Mouse (Mus musculus): ENCODE results near the gene BC048671. TPM values are rescaled to one million over a fixed set of nuclear protein-coding genes. Genes with fewer than 3 reads are reported as not detected.

Gene BC048671
- not detected in 2 replicates for polyA plus RNA-seq (2015; fragmentation: Nextera tagmentation; extraction: Ambion mirVana)

DNA sequence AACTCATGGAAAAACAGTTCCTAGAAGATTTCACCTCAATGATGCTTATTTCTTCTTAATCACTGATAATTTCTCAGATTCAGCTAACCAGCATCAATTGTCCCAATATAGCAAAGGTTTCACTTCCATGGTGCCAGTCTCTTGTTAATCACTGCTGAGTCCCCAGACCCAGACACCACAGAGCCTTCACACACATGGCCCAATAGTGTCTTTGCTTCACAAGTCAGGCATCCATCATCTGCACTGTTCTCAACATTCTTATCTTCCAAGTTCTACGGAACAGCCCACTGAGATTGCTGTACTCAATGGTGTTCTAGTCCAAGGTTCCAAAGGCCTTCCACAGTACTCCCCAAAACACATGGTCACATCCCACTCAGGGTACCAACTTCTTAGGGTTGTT, at the start of gene BC048671:
BC048671 (plus strand) TSS at position 301 of the 400 bp plus-strand sequence.
- no peaks in the 10 kb centered on the region for H3K4me1 ChIP-seq
- H3K27ac ChIP-seq: no peak within 1 kb of the TSS
- H3K4me3 ChIP-seq: no peak within 1 kb of the TSS
- no peak within 1 kb of the TSS for H3K4me2 ChIP-seq
- no peak for ATAC-seq (ENCODE audit: borderline replicate concordance, extremely low read depth, low FRiP score, low TSS enrichment)
- no peak within 1 kb of the TSS for H3K9ac ChIP-seq
- no peaks in the 10 kb centered on the region for H3K27me3 ChIP-seq
- no peaks in the 10 kb centered on the region for H3K9me3 ChIP-seq
- WGBS: 88% methylated on average over 1 of the region's 1 CpGs
- no peaks in the 10 kb centered on the region for H3K36me3 ChIP-seq

DNA sequence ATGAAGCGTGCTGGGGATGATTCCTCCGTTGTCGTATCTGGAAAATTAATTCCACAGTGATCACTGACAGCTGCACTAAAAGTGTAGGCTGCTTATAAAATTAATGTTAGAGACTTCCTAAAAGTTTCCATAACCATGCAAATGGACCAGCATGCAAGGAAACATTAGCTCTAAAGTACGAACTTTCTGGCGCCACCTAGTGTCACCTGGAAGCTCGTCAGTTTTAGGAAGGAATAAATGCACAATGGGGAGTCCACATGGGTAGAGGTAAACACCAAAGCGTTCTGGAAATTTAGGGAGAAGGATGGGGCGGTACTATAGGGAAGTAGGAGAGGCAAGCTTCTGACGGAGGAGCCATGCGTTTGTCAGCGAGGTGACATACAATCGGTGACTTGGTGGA, 12.8 kb upstream of the BC048671 start:
- ATAC-seq (ENCODE audit: borderline replicate concordance, extremely low read depth, low FRiP score, low TSS enrichment): no peak
- H3K4me3 ChIP-seq: no peak overlapping the region
- no peaks in the 10 kb centered on the region for H3K27me3 ChIP-seq
- H3K4me2 ChIP-seq: no peak overlapping the region
- no peak overlapping the region for H3K9ac ChIP-seq
- H3K36me3 ChIP-seq: no peaks in the 10 kb centered on the region
- WGBS: 49% methylated on average over 12 of the region's 12 CpGs
- H3K27ac ChIP-seq: no peak overlapping the region
- H3K9me3 ChIP-seq: no peaks in the 10 kb centered on the region
- H3K4me1 ChIP-seq: no peaks in the 10 kb centered on the region

DNA sequence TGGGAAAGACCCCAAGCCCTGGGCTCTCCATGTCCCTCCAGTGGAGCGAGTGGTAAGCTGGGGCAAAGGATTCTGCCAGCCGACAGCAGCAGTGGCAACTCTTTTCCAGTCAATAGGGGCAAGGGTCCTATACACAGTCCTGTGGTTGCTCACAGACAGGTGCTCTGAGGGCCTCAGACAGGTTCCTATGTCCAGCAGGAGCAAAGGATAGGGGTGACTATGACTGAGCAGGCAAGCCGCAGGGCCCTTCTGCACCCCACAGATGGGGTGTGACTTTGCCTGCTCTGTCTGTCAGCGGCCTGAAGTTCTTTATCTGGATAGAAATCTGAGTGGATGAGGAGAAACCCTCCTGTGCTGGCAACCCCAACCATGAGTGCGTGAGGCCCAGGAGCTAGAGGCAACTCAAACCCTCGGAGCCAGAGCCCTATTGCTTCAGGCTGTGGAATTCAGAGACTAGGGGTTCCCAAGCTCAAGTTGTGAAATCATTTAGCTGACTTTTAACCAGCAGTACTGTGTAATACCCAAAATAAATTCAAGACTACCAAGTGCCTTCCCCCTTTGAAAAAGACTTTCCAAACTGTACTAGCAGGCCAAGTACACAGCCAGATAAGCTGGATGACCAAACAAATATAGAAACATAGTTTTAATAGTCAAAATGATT, 5.4 kb downstream of the BC048671 start:
- 75% methylated on average over 6 of the region's 6 CpGs for WGBS
- Histone ChIP-seq H3K27me3 (no peaks in the 10 kb centered on the region), H3K4me3 (no peak overlapping the region), H3K27ac (no peak overlapping the region), H3K36me3 (no peaks in the 10 kb centered on the region), H3K9ac (no peak overlapping the region), H3K9me3 (no peaks in the 10 kb centered on the region), H3K4me2 (no peak overlapping the region), H3K4me1 (no peaks in the 10 kb centered on the region)
- ATAC-seq (ENCODE audit: borderline replicate concordance, extremely low read depth, low FRiP score, low TSS enrichment): no peak

DNA sequence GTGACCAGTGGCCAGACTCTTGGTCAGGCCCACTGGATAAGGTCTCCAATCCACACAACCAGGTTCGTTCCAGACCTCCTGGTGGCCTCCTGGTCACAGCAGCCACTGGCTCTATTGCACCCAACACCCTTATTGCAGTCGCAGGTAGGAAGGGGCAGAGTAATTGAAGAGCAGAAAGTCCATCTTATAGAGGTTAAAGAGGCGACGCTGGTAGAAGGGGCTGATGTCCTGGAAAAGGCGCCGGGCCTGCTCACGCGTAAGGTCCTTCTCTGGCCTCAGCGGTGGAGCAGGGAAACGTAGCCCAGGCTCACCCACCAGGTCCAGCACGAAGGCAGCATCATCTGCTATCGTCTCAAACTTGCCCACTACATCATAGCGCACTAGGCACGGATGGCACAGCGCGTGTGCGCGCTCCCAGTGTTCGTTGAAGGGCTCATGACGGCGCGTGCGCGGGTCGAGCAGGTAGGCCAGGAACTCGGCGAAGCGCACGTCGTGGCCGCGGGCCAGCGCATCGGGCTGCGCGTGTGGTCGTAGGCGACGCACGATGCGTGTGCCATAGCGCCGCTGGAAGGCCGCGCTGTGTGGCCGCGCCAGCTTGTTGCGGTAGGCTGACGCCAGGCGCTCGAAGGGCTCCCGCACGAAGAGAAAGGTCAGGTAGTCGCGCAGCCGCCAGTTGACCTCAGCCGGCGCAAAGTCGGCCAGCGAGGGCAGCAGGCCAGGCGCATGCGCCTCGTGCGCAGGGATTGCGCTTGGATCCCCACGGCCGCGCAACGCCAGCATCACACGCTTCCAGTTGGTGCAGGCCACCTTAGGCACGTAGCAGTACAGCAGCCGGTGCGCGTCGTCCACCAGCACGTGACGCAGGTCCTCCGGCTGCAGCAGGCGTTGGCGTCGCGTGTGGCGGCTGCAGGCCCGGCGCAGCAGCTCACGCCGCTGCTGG, 8.1 kb downstream of the BC048671 start:
- Histone ChIP-seq H3K4me1 (no peaks in the 10 kb centered on the region), H3K4me2 (no peak overlapping the region), H3K4me3 (no peak overlapping the region), H3K36me3 (no peaks in the 10 kb centered on the region), H3K9me3 (no peaks in the 10 kb centered on the region), H3K27me3 (no peaks in the 10 kb centered on the region), H3K9ac (no peak overlapping the region), H3K27ac (no peak overlapping the region)
- ATAC-seq (ENCODE audit: borderline replicate concordance, extremely low read depth, low FRiP score, low TSS enrichment): peak; percentile 52; the same call in 1 of the 2 replicates
- WGBS: 85% methylated on average over 87 of the region's 87 CpGs

DNA sequence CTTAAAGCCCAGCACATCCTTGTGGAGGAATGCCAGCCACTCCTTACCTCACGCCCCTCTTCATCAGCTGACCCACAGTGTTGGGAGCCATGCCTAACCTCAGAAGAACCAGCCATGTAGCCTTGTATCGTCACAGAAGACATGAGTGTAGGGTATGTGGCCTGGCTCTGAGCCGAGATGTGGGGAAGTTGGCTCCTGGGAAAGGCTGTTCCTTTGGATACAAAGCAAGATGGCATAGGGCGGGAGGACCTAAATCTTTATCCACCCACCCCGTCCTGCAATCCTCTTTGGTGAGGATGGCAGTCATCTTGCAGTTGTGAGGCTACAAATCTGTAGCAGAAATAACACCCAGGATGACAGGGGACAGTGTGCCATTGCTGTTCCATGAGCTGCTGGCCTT, 14.9 kb downstream of the BC048671 start:
- WGBS: 80% methylated on average over 5 of the region's 5 CpGs
- ATAC-seq (ENCODE audit: borderline replicate concordance, extremely low read depth, low FRiP score, low TSS enrichment): no peak
- no peaks in the 10 kb centered on the region for H3K36me3 ChIP-seq
- H3K4me1 ChIP-seq: no peaks in the 10 kb centered on the region
- H3K9me3 ChIP-seq: no peaks in the 10 kb centered on the region
- no peaks in the 10 kb centered on the region for H3K27me3 ChIP-seq
- H3K4me3 ChIP-seq: no peak overlapping the region
- no peak overlapping the region for H3K9ac ChIP-seq
- H3K4me2 ChIP-seq: no peak overlapping the region
- H3K27ac ChIP-seq: no peak overlapping the region

DNA sequence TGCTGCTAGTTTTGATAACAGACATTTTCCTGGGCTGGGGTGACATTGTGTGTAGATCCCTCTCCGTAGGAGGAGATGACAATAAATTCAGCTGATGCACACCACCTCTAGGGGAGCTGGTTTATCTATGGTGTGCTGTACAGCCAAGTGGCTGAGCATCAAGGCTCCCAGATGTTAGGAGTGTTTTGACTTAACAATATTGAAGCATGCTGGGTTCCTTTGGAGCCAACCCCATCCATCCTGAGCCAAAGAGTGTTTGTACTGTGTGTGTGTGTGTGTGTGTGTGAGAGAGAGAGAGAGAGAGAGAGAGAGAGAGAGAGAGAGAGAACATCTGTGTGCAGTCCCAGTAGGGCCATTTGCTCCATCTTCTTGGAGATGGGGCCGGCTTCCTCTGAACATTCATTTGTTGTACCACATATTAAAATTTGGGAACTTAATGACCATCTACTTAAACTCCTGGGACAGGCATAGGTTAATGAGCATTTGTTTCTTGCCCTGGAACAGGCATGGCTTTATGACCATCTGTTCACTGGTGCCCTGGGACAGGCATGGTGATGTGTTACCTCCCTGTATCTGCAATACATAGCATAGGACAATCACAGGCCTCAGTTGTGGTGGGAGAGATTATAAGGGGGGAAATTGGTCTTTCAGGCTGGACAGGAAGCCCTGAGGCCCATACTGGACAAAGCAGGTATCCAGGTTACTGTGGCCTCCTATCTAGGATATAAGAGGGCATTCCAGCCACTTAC, 16.7 kb downstream of the BC048671 start:
- H3K9me3 ChIP-seq: no peaks in the 10 kb centered on the region
- no peak overlapping the region for H3K27ac ChIP-seq
- 76% methylated on average over 2 of the region's 2 CpGs for WGBS
- no peak for ATAC-seq (ENCODE audit: borderline replicate concordance, extremely low read depth, low FRiP score, low TSS enrichment)
- H3K4me2 ChIP-seq: no peak overlapping the region
- no peak overlapping the region for H3K4me3 ChIP-seq
- no peaks in the 10 kb centered on the region for H3K4me1 ChIP-seq
- no peaks in the 10 kb centered on the region for H3K36me3 ChIP-seq
- H3K27me3 ChIP-seq: no peaks in the 10 kb centered on the region
- no peak overlapping the region for H3K9ac ChIP-seq

DNA sequence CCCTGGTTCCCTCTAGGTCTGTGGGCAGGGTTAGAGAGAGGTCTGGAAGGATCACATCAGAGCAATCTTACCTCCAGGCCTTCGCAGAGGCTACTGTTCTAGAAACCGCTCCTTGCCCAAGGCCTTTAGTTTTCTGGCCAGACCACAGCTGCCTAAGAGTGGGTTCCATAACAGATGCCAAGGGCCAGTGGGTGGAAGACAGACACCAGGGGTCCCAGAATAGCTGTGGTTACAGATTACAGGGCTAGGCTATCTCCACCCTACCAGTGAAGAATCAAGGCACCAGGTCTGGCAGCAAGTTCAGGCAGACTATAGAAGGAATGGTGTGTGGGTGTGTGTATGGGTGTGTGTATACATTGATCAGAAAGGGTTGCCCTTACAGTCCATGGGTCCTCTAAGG, 18.0 kb downstream of the BC048671 start:
- H3K4me3 ChIP-seq: no peak overlapping the region
- ATAC-seq (ENCODE audit: borderline replicate concordance, extremely low read depth, low FRiP score, low TSS enrichment): no peak
- no peak overlapping the region for H3K27ac ChIP-seq
- H3K4me2 ChIP-seq: no peak overlapping the region
- H3K9me3 ChIP-seq: no peaks in the 10 kb centered on the region
- no peaks in the 10 kb centered on the region for H3K27me3 ChIP-seq
- H3K36me3 ChIP-seq: no peaks in the 10 kb centered on the region
- 96% methylated on average over 2 of the region's 2 CpGs for WGBS
- no peaks in the 10 kb centered on the region for H3K4me1 ChIP-seq
- H3K9ac ChIP-seq: no peak overlapping the region

DNA sequence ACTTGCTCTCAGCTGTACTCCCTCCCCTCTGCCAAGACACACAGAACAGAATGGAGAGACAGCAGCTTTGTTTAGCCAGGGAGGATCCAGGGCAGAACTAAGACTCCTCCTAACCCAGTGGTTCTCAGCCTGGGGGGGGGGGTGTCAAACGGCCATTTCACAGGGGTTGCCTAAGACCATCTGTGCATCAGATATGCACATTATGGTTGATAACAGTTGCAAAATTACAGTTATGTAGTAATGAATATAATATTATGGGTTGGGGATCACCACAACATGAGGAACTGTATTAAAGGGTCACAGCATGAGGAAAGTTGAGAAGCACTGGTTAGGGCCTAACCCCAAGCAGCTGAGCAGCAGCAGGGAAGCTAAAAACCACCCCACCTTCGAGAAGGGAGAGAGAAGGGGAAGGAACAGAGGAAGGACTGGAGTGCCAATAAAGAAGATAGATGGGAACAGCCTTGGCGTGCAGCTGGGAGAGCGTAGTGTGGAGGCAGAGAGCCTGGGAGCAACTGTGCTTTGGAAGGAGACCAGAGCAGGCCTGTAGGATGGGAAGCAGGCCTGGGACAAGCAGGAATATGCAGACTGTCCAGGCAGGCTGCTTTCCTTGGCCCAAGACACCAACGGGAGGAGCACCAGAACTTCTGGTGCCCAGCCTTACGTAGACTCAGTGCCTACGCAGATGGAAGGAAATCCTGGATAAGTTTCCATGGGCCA, 18.6 kb downstream of the BC048671 start:
- WGBS: 65% methylated on average over 7 of the region's 7 CpGs
- H3K27me3 ChIP-seq: no peaks in the 10 kb centered on the region
- no peak overlapping the region for H3K9ac ChIP-seq
- no peak overlapping the region for H3K4me3 ChIP-seq
- no peaks in the 10 kb centered on the region for H3K36me3 ChIP-seq
- no peak for ATAC-seq (ENCODE audit: borderline replicate concordance, extremely low read depth, low FRiP score, low TSS enrichment)
- no peaks in the 10 kb centered on the region for H3K4me1 ChIP-seq
- no peak overlapping the region for H3K4me2 ChIP-seq
- no peak overlapping the region for H3K27ac ChIP-seq
- no peaks in the 10 kb centered on the region for H3K9me3 ChIP-seq

DNA sequence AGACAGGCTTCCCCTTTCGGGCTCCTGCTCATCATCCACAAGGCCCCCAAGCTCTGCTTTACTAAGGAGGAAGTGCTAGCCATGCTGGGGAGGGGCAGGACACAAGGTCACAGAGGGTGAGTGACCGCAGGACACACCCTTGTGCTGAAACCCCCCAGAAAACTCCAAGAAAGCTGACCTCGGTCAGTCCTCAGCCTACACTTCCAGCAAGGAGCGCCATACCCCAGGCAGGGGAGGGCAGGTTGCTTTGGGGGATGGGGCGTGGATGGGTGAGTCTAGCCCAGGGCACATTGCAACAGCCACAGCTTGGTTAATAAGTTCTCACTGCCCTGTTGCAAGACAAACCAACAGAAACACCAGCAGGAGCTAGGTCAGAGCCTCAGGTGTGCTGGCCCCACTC, 19.4 kb downstream of the BC048671 start:
- H3K36me3 ChIP-seq: no peaks in the 10 kb centered on the region
- no peaks in the 10 kb centered on the region for H3K27me3 ChIP-seq
- no peak overlapping the region for H3K4me2 ChIP-seq
- H3K4me1 ChIP-seq: no peaks in the 10 kb centered on the region
- no peaks in the 10 kb centered on the region for H3K9me3 ChIP-seq
- no peak overlapping the region for H3K9ac ChIP-seq
- ATAC-seq (ENCODE audit: borderline replicate concordance, extremely low read depth, low FRiP score, low TSS enrichment): no peak
- WGBS: 78% methylated on average over 5 of the region's 5 CpGs
- H3K27ac ChIP-seq: no peak overlapping the region
- no peak overlapping the region for H3K4me3 ChIP-seq

DNA sequence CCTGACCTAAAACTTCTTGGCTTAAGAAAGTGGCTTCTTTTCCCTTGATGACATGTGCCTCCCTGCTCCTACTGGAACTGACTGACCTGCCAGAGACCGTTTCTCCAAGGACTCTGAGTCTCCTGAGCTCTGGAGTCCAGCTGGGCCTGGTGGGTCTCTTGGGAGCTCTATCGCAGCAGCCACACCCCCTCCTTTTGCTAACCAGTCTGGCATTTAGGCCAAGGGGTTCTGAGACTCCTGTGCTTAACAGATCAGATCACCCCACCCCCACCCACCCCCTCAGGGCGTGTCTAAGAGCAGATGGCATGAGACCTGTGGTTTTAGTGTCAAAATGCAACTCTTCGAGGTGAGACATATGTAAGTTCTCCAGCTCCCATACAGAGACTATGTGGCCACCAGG, 20.8 kb downstream of the BC048671 start:
- Histone ChIP-seq H3K9ac (no peak overlapping the region), H3K27ac (no peak overlapping the region)
- 40% methylated on average over 4 of the region's 4 CpGs for WGBS

DNA sequence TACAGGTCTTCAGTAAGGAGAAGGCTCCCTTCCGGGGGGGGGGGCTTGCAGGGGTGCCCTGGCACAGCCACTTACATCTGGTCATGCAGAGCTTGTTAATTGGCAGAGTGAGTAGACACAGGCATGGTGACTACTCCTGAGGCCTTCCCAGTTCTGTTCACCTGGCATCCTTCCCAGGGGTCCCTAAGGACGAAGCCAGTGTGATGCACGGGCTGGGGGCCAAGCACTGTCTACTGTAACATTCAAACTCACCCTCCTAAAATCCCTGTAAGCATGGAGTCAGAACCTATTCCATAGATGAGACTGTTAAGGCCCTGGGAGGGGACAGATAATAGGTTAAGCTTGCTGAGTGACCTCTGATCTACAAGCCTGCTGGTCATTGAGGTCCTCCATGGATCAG, 23.0 kb downstream of the BC048671 start:
- Histone ChIP-seq H3K4me1 (no peaks in the 10 kb centered on the region), H3K36me3 (no peaks in the 10 kb centered on the region), H3K27ac (no peak overlapping the region), H3K9me3 (no peaks in the 10 kb centered on the region), H3K9ac (no peak overlapping the region), H3K27me3 (no peaks in the 10 kb centered on the region), H3K4me3 (no peak overlapping the region), H3K4me2 (no peak overlapping the region)
- ATAC-seq (ENCODE audit: borderline replicate concordance, extremely low read depth, low FRiP score, low TSS enrichment): no peak
- 65% methylated on average over 3 of the region's 3 CpGs for WGBS

More for the DNA sequence above, 20.8 kb downstream of the BC048671 start:
- no peak overlapping the region for H3K4me2 ChIP-seq
- no peaks in the 10 kb centered on the region for H3K9me3 ChIP-seq
- H3K4me3 ChIP-seq: no peak overlapping the region
- ATAC-seq (ENCODE audit: borderline replicate concordance, extremely low read depth, low FRiP score, low TSS enrichment): no peak
- no peaks in the 10 kb centered on the region for H3K4me1 ChIP-seq
- H3K36me3 ChIP-seq: no peaks in the 10 kb centered on the region
- no peaks in the 10 kb centered on the region for H3K27me3 ChIP-seq

All from lung, embryonic 15.5 days (tissue).